Mouse (Mus musculus) lung, embryonic 16.5 days (tissue): ENCODE measurements around the gene Cacna1b. TPM values are rescaled to one million over a fixed set of nuclear protein-coding genes. Genes with fewer than 3 reads are reported as not detected.

Experiments
- ATAC-seq: fragments of 200-750 bp; cut with Nextera tagmentation; 2 replicates; pipeline ENCODE4 v1.8.0; 2017; ENCODE audit warnings: low read depth, mild to moderate bottlenecking, moderate library complexity
- H3K27ac ChIP-seq: fragments of 300-500 bp; sonication (generic); 2 replicates; pipeline ENCODE4 v1.5.1; 2014; ENCODE audit warnings: mild to moderate bottlenecking, control low read depth, low read length
- H3K27me3 ChIP-seq: fragments of 300-500 bp; sonication (generic); 2 replicates; pipeline ENCODE4 v1.6.1; 2014; ENCODE audit warnings: low read depth, low read length, mixed read lengths; ENCODE audit not compliant: control insufficient read depth, insufficient read depth
- H3K36me3 ChIP-seq: fragments of 300-500 bp; sonication (generic); 2 replicates; pipeline ENCODE4 v1.6.1; 2014; ENCODE audit warnings: low read length; ENCODE audit not compliant: control insufficient read depth, insufficient read depth
- H3K4me1 ChIP-seq: fragments of 300-500 bp; sonication (generic); replicated peaks from 2 replicates; pipeline ENCODE4 v1.6.1; 2014; ENCODE audit warnings: low read length, mixed read lengths; ENCODE audit not compliant: control insufficient read depth, insufficient read depth
- H3K4me2 ChIP-seq: fragments of 300-500 bp; sonication (generic); 2 replicates; pipeline ENCODE4 v1.6.1; 2014; ENCODE audit warnings: low read depth, low read length, control low read depth
- H3K4me3 ChIP-seq: fragments of 300-500 bp; sonication (generic); 2 replicates; pipeline ENCODE4 v1.5.1; 2014; ENCODE audit warnings: mild to moderate bottlenecking, low read length, control low read depth
- H3K9ac ChIP-seq: fragments of 300-500 bp; sonication (generic); 2 replicates; pipeline ENCODE4 v1.6.1; 2014; ENCODE audit warnings: low read length, control low read depth
- H3K9me3 ChIP-seq: fragments of 300-500 bp; sonication (generic); 2 replicates; pipeline ENCODE4 v1.6.1; 2016; ENCODE audit warnings: low read length; ENCODE audit not compliant: control insufficient read depth
- WGBS: fragments of 180-500 bp; shearing (Covaris S2); extraction: QIAGEN DNeasy Blood & Tissue Kit; methylation state at CpG from one replicate; pipeline ENCODE4 v1.1.7; 2014; 5-methylcytosine and 5-hydroxymethylcytosine counted together
- polyA plus RNA-seq: library from polyadenylated mRNA; unstranded; fragments of >200 nt; fragmentation: Nextera tagmentation; extraction: Ambion mirVana; gene quantifications from 2 replicates; pipeline ENCODE4 v1.2.1, GENCODE M21; 2015

The Cacna1b gene
- polyA plus RNA-seq, 1 experiment from 2014 or later = 0.11 TPM

DNA sequence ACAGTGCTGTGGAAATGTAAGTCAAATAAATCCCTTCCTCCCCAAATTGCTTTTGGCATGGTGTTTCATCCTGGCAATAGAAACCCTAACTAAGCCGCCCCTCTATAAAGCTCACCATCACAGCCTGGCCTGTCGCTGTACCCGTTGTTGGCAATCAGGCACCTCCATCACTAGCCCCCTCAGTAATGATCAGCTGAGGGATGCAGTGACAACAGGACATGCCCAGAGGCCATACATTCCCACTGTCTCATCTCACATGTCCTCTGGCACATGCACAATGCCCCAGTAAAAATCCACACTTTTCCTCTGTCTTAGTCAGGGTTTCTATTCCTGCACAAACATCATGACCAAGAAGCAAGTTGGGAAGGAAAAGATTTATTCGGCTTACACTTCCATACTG lies 173.5 kb downstream of the Cacna1b start:
- 82% methylated on average over 4 of the region's 4 CpGs for WGBS
- Histone ChIP-seq H3K27me3 (no peaks in the 10 kb centered on the region), H3K36me3 (no peaks in the 10 kb centered on the region), H3K27ac (no peak overlapping the region), H3K4me3 (no peak overlapping the region), H3K4me2 (no peak overlapping the region), H3K9me3 (peaks cover 3% of the 10 kb centered on the region; the same call in 1 of the 2 replicates), H3K4me1 (no peaks in the 10 kb centered on the region), H3K9ac (no peak overlapping the region)
- no peak for ATAC-seq

DNA sequence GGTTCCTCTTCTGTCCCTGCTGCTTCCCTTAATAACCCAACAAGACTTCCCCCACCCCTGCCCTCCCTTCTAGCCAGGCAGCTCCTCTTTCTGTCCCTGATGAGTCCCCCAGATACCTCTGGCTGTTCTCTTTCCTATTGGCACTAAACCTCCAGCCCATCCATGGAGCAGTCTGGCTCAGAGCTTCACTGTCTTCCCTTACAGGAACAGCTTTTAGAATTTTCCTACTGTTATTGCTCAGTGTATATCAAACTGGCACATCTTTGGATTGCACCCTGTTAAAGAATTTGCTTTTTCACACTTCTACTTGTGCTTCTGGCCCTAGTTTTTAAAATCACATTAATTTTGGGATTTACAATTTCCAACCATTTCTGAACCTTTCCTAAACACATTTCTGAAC lies 175.0 kb downstream of the Cacna1b start:
- Histone ChIP-seq H3K4me2 (no peak overlapping the region), H3K9me3 (peaks cover 3% of the 10 kb centered on the region; the same call in 1 of the 2 replicates), H3K27me3 (no peaks in the 10 kb centered on the region), H3K4me3 (no peak overlapping the region), H3K27ac (no peak overlapping the region), H3K4me1 (no peaks in the 10 kb centered on the region), H3K36me3 (no peaks in the 10 kb centered on the region), H3K9ac (no peak overlapping the region)
- ATAC-seq = no peak

DNA sequence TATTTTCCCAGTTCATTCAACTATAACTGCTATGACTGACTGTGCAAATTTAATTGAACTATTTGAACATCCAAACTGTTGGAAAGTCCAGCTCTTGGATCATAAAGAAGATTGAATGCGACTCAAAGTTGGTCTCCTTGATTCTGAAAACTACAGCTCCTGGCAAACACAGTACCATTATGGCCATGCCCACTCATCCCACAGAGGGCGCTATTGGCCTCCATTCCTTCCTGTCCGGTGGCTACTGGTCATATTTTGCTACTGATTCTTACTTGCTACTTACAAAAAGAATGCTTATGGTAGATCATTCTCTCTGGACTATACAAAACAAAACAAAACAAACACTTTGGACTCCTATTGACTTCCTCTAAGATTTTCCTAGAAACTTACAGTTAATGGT lies 188.3 kb downstream of the Cacna1b start:
- no peak overlapping the region for H3K9ac ChIP-seq
- no peak overlapping the region for H3K4me2 ChIP-seq
- no peaks in the 10 kb centered on the region for H3K27me3 ChIP-seq
- no peaks in the 10 kb centered on the region for H3K9me3 ChIP-seq
- 0 out of 2 replicates have a peak, but pooled peaks cover 2% of the 10 kb centered on the region for H3K4me1 ChIP-seq
- WGBS = 23% methylated on average over 3 of the region's 3 CpGs
- ATAC-seq = no peak
- H3K27ac ChIP-seq = no peak overlapping the region
- H3K4me3 ChIP-seq = no peak overlapping the region
- no peaks in the 10 kb centered on the region for H3K36me3 ChIP-seq

DNA sequence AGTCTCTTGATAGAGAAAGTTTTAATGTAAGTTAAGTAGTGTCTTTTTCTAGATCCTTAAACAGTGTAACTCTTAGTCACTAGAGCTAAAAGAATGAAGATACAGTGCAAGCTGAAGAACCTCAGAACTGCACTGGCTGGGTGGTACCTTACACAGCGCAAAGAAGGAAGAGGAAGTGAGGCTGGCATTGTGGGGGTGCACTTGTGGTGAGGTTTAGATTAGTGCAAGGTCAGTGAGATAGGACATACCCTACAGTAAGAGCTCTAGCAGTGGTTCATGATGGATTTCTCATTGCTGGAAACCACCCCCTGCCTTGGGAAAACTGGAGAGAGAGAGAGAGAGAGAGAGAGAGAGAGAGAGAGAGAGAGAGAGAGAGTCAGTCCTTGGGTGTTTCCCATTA lies 192.0 kb downstream of the Cacna1b start:
- 57% methylated on average over 1 of the region's 1 CpGs for WGBS
- ATAC-seq = no peak; the same call in 1 of the 2 replicates
- Histone ChIP-seq H3K4me2 (no peak overlapping the region), H3K27ac (no peak overlapping the region), H3K9me3 (no peaks in the 10 kb centered on the region), H3K4me1 (0 out of 2 replicates have a peak, but pooled peaks cover 2% of the 10 kb centered on the region), H3K27me3 (no peaks in the 10 kb centered on the region), H3K4me3 (no peak overlapping the region), H3K9ac (no peak overlapping the region), H3K36me3 (no peaks in the 10 kb centered on the region)

DNA sequence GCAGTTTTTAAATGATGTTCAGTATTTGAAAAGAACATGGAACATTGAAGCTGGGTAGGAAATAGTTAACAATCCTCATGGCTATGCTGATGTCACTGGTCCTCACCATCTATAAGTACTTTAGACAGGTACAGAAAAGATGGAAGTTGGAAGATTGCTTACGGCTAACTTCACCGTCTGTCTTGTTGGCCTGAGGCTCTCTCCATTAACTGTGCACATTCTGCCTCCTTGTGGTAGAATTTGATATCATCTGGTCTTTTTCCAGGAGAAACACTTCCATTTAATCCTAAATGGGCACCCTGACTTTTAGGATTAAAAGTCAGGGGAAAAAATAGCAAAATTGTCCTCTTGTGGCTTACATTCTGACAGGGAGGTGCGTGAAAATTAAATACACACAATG lies 194.4 kb downstream of the Cacna1b start:
- 4% methylated on average over 3 of the region's 3 CpGs for WGBS
- Histone ChIP-seq H3K4me3 (no peak overlapping the region), H3K9me3 (no peaks in the 10 kb centered on the region), H3K4me1 (0 out of 2 replicates have a peak, but pooled peaks cover 2% of the 10 kb centered on the region), H3K36me3 (no peaks in the 10 kb centered on the region), H3K27ac (no peak overlapping the region), H3K9ac (no peak overlapping the region), H3K4me2 (no peak overlapping the region), H3K27me3 (no peaks in the 10 kb centered on the region)
- no peak for ATAC-seq

DNA sequence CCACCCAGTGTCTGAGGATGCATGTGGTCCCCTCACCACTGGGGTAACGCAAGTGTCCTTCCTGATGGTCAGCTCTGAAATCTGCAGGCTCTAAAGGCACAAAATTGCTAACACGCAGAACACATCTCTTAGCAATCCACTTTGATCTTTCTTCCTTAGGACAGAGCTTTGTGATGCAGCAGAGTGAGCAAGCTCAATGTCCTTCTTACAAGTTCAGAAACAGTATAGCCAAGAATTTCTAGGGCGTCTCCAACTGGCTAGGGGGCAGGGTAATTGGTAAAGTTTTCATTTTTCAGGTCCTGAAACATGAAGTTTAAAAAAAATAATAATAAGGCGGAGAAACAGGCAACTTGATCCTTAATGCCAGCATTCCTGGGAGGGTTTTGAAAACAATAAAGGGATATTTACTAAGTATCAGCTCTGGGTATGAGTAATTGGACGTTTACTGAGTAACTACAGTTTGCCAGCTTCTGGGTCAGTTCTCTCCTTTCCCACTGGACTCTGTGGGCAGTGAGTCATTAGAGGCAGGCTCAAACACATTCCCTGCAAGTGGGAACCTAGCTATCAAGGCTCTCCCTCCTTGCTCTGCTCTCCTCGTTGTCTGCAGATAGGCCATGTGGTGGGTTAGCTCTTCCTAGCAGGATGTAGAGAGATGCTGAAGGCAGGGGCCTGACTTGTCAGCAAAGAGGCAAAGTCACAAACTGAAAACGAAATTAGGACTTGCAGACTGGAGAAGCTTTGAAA lies 200.2 kb downstream of the Cacna1b start:
- WGBS = 66% methylated on average over 7 of the region's 7 CpGs
- Histone ChIP-seq H3K27me3 (no peaks in the 10 kb centered on the region), H3K4me2 (no peak overlapping the region), H3K4me3 (no peak overlapping the region), H3K27ac (no peak overlapping the region), H3K4me1 (no peaks in the 10 kb centered on the region), H3K9me3 (no peaks in the 10 kb centered on the region), H3K36me3 (no peaks in the 10 kb centered on the region), H3K9ac (no peak overlapping the region)
- ATAC-seq = no peak

DNA sequence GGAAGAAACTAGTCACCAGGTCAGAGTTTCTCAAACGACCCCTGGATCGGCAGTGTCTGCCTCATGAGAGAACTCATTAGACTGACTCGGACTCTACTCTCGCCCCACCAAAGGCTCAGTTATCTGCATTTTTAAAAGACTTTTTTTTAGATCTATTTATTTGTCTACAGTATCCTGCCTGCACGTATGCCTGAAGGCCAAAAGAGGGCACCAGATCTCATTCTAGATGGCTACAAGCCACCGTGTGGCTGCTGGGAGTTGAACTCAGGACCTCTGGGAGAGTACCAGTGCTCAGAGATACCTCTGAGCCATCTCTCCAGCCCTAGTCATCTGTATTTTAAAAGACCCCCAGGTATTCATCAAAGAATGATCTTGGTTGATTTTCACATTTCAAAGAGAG lies 201.0 kb downstream of the Cacna1b start:
- ATAC-seq = no peak
- Histone ChIP-seq H3K27me3 (no peaks in the 10 kb centered on the region), H3K4me1 (no peaks in the 10 kb centered on the region), H3K4me2 (no peak overlapping the region), H3K27ac (no peak overlapping the region), H3K36me3 (no peaks in the 10 kb centered on the region), H3K9me3 (no peaks in the 10 kb centered on the region), H3K4me3 (no peak overlapping the region), H3K9ac (no peak overlapping the region)
- 68% methylated on average over 6 of the region's 6 CpGs for WGBS

DNA sequence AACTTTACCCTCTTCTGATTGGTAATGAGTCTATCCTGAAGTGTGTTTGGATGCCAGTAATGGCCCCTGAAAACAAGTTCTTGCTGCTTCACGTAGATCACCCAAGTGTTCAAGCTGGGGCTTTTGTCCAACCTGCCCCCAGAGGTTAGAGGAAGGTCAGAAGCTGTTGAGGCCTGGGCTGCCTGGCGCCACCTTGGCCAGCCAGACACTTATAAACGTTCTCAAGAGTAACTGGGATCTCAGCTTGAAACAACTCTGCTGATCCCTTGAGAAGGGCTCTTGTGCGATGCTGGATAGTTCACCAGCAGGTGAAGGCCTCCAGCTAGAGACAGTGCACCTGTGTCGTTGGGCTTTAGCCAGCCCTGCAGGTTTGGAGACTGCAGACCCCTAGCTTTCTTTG lies 202.8 kb downstream of the Cacna1b start:
- Histone ChIP-seq H3K27me3 (no peaks in the 10 kb centered on the region), H3K9ac (no peak overlapping the region), H3K4me1 (no peaks in the 10 kb centered on the region), H3K9me3 (no peaks in the 10 kb centered on the region), H3K27ac (peak overlapping the region; percentile 64), H3K36me3 (no peaks in the 10 kb centered on the region), H3K4me2 (no peak overlapping the region), H3K4me3 (no peak overlapping the region)
- 46% methylated on average over 5 of the region's 5 CpGs for WGBS
- ATAC-seq = peak; percentile 66; the same call in 1 of the 2 replicates

DNA sequence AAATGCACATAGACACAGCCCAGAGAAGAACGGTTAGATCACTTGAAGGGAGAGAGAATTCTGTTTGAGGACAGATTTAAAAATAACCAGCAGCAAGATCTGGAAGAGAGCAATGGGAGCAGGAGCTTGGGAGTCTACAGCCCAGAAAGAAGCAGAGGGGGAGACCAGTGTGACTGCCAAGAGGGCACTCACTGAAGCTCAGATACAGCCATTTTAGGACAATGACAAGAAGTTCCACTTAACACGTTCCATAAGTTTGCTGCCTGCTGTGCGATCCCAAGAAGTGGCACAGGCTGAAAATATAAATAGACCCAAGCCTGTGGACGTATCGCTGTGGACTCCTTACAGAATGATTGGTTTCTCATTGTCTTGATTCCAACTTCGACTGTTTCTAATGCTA lies 206.6 kb downstream of the Cacna1b start:
- H3K9ac ChIP-seq = no peak overlapping the region
- H3K4me2 ChIP-seq = no peak overlapping the region
- H3K27ac ChIP-seq = no peak overlapping the region
- no peaks in the 10 kb centered on the region for H3K9me3 ChIP-seq
- 61% methylated on average over 6 of the region's 6 CpGs for WGBS
- H3K27me3 ChIP-seq = no peaks in the 10 kb centered on the region
- no peak for ATAC-seq
- H3K36me3 ChIP-seq = no peaks in the 10 kb centered on the region
- H3K4me3 ChIP-seq = no peak overlapping the region
- H3K4me1 ChIP-seq = peaks cover 6% of the 10 kb centered on the region
